Mouse (Mus musculus) cerebellum, postnatal 25 days (tissue): Measurements from ENCODE around the gene Pepd.

Experiments used
- DNase-seq, 2 experiments: peaks; one replicate each; pipeline ENCODE4 v3.0.0; 2021; ENCODE audit warnings: mixed read lengths in 2 of 2

Gene Pepd

DNA sequence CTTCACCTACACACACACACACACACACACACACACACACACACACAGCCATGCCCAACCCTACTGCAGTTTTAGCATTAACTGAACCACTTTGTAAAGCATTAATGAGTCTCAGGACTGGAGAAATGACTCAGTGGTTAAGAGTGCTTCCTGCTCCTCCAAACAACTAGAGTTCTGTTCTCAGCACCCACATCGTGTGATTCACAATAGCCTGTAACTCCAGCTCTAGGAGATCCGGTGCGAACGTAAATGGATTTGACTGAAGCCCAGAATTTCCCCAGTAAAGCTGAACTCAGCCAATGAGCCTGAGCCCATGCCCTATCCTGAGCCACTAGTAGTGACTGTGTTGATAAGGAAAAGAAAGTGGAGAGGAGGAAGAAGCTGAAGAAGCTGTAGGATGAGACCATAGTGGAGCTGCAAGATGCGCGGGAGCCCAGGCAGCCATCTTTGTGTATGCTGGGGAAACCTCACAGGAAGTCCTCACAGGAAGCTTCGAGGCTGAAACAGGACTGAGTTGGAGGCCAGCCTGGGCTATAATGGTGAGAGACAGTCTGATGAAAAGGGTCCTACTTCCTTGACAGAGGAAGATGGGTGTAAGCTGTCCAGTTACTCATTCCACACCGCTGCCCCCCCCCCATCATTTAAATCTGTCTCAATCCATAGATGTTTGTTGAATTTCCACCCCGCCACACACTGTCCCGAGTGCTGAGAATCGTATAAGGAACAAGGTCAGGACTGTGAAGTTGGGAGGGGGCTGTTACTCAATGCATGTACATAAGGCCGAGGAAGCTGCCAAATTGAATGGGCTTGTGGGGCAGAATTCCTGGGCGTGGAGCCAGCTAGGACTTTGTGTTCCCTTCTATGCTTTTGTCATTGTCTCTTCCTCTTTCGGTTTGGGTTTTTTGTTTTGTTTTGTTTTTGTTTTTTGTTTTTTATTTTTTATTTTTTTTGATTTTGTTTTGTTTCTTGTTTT lies 152.4 kb downstream of the Pepd start:
- DNase-seq = no peak

GRCm38 (mm10) chr7:35065958-35066357 lies 153.8 kb downstream of the Pepd start:
- no peak for DNase-seq

DNA sequence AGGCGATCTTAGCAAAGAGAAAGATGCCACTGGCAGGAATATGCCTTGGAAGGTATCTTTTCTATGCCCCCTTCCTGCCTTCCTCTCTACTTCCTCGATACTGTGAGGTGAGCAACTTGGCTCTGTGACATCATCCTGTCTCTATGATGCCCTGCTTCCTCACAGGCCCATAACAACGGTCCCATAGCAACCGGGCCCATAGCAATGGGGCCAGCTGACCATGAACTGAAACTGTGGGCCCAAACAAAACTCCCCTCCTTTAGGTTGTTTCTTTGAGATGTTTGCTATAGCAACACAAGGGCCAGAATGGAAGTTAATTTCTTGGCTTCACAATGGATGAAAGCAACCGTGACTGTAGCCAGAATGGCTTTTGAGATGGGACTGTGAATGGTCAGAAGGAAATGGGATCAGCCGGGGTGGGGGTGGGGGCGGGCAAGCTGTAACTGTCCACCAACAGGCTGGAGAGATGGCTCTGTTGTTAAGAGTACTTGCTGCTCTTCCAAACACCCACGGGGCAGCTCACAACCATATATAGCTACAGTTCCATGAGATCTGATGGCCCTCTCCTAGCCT lies 154.5 kb downstream of the Pepd start:
- no peak for DNase-seq

DNA sequence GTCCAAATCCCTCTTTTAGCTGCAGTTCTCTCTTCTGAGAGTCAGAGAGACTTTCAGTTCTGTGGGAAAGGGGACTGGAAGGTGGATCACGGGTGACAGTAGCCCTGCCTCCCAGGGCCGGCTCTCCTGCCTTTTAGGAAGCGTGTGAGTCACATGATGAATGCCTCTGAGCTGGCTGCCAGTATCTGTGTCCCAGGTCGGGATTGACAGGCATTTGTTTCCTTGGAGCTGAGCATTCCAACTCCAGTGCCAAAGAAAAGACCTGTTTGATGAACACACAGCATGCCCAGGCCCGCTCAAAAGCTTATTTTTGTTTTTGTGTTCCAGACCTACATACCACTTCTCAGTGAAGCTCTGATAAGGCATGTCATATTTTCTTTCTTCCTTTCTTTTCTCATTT lies 164.5 kb downstream of the Pepd start:
- no peak for DNase-seq

DNA sequence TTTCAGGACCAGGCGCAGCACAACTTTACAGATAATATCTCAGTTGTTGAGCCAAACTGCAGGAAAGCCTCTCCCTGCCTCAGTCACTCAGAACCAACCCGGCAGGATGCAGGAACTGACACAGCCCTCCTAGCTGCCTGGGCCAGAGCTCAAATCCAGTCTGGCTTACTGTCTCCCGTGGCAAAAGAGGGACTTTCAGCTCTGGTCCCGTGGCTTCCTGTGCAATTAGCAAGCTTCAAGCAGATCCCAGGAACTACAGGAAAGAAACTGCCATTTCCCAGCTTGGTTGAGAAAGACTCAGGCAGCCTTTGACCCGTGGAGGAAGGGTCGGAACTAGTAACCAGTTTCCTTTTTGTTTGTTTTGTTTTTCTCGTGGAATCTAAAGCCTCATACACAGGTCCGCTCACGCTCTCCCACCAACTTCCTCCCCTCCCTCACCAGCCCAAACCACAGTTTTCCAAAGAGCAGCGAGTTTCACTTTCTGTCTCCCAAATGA lies 168.7 kb downstream of the Pepd start:
- DNase-seq = no peak

DNA sequence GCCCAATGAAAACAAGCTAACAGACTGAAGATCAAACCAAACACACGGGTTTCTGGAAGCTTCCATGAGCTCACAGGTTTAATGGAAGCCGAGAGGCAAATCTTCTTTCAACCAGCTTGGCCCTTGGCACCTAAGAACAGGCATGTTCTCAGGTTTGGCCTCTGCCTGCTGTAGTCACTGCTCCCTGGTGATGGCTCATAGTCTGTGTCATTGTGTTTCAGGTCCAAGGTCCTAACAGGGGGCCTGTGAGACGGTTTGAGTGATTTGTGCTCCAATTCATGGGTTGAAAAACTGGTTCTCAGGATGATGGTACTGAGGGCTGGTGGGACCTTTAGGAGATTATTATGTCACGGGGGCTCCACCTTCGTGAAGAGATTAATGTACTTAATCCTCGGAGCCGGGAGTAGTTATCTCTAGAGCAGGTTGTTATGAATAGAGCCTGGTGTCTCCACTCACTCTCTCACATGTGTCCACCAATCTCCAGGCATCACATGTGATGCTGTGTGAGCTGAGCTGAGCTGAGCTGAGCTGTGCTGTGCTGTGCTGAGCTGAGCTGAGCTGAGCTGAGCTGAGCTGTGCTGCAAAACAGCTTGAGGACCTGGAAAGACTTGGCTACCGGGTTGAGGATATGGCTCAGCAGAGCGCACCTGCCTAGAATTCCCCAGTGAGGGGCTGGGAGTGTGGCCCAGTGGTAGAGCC lies 169.4 kb downstream of the Pepd start:
- DNase-seq = no peak

- DNase-seq = no peak
Observed at GRCm38 (mm10) chr7:35084565-35085360, 172.6 kb downstream of the Pepd start.

DNA sequence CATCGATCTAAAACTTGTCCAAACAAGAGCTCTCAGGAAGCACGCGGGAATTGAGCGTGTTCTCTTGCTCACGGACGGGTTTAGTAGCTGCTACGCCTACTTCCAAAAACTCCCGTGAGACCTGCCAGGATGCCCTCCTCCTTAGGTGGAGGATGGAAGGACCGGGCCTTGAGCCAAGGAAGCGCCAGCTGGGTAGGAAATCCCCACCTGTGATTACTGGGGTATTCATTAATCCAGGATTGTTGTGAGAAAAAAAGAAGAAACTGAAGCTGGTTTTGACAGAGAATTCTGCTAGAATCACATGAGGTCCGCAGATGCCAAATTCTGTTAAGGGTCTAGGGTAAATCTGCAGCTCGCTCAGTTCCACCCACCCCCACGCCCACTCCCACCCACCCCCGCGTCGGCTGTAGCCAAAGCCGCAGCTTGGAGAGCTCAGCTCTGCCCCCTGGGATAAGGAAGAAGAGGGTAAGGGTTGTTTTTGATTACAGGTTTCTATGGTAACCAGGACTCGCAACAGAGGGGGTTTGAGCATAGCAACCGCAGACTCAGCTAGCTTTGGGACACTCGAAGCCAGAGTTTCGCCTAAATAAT lies 174.2 kb downstream of the Pepd start:
- DNase-seq = peak; percentile 63 to 74

DNA sequence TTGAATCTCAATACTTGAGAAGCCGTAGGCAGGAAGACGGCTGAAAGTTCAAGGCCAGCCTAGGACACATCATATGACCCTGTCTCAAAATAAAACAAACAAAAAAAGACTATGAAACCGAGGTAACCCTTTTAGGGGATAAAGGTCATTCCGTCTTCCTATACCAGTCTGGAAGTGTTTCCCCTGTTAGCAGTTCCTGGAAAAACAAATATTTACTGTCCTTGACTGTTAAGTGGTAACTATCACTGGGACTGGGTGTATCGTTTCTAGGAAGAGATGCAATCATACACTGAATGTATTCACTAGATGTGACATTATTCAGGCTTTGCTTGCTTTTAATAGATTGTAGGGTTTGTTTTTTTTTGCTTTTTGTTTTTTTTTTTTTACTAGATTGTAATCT lies 178.4 kb downstream of the Pepd start:
- no peak for DNase-seq
